9 mouse cellular contexts compared by ENCODE assay signal in the genomic region with DNA sequence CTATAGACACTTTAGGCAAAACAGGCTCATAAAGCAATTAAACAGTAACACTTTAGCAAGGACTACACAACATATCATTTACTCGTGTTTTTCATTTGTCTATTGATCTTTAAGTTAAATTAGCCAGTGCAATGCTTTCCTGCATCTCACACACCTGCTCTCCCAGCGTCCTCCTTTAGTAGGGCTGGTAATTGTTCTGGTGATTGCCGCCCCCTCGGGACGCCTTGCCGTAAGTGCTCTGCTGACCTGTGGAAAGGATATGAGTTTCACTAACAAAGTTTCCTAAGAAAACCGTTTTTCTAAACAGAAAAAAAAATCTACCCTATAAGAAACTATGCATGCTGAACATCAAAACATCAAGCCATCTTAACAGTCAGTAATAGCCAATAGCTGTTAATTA. TPM values are rescaled to one million over a fixed set of nuclear protein-coding genes. Genes with fewer than 3 reads are reported as not detected.
DNase-seq lines count a peak whose midpoint lies in the region; ATAC-seq and TF ChIP-seq lines count a peak whose summit lies in the region.
"Had no signal": no experiment of that assay in that cellular context is flagged by ENCODE, and none has a peak within 500 bp of the region (broad histone marks: within the 10 kb centered on the region; RNA-seq: fewer than 3 reads in every experiment).

No protein-coding gene starts in this region.

- no peak overlapping the region for H3ac ChIP-seq in myocyte (ENCODE audit: control insufficient read depth, insufficient read length)

- peaks cover 82% of the 10 kb centered on the region for H3K79me2 ChIP-seq in myocyte (ENCODE audit: control insufficient read depth, insufficient read depth)

- TF ChIP-seq CTCF in hindbrain, postnatal 0 days (IDR thresholded peaks at IDR 0.05; ENCODE audit: low read depth): peak; percentile 20; the same call in 1 of the 2 replicates

- ATAC-seq in embryonic facial prominence, embryonic 15.5 days (ENCODE audit: insufficient number of reproducible peaks, low FRiP score, low TSS enrichment, low read depth): no peak
- ATAC-seq in hindbrain, postnatal 0 days: no peak

- TF ChIP-seq POLR2A in myocyte (IDR thresholded peaks at IDR 0.05; ENCODE audit: insufficient read length, low read depth): no peak

- no peaks in the 10 kb centered on the region for H3K27me3 ChIP-seq in embryonic facial prominence, embryonic 15.5 days
- H3K27me3 ChIP-seq in hindbrain, postnatal 0 days (ENCODE audit: insufficient read depth, low read length): no peaks in the 10 kb centered on the region
- H3K27me3 ChIP-seq in myocyte (ENCODE audit: control insufficient read depth, insufficient read depth, insufficient read length): no peaks in the 10 kb centered on the region
- H3K27me3 ChIP-seq: limb, embryonic 15.5 days had no signal

- H3K9me3 ChIP-seq in embryonic facial prominence, embryonic 15.5 days (replicated peaks): no peaks in the 10 kb centered on the region
- H3K9me3 ChIP-seq in hindbrain, postnatal 0 days (ENCODE audit: low read length): no peaks in the 10 kb centered on the region
- H3K9me3 ChIP-seq: limb, embryonic 15.5 days had no signal

- WGBS in embryonic facial prominence, embryonic 15.5 days: 27% methylated on average over 7 of the region's 7 CpGs
- 36% methylated on average over 7 of the region's 7 CpGs for WGBS in hindbrain, postnatal 0 days

- peak overlapping the region; percentile 98 for H3K4me3 ChIP-seq in embryonic facial prominence, embryonic 15.5 days (replicated peaks)
- H3K4me3 ChIP-seq in hindbrain, postnatal 0 days (ENCODE audit: low read length): peak overlapping the region; percentile 94
- peak overlapping the region; percentile 95 for H3K4me3 ChIP-seq in myocyte

- peak overlapping the region; percentile 83 for H3K4me2 ChIP-seq in embryonic facial prominence, embryonic 15.5 days (replicated peaks)
- H3K4me2 ChIP-seq in hindbrain, postnatal 0 days (ENCODE audit: low read depth, low read length): peak overlapping the region; percentile 88
- peak overlapping the region; percentile 89 for H3K4me2 ChIP-seq in myocyte (ENCODE audit: low read depth)

- peaks cover 35% of the 10 kb centered on the region for H3K36me3 ChIP-seq in embryonic facial prominence, embryonic 15.5 days
- H3K36me3 ChIP-seq in hindbrain, postnatal 0 days (ENCODE audit: insufficient read depth, low read length): peaks cover 19% of the 10 kb centered on the region
- peaks cover 54% of the 10 kb centered on the region for H3K36me3 ChIP-seq in myocyte (ENCODE audit: control insufficient read depth, insufficient read depth)

- H3K9ac ChIP-seq in embryonic facial prominence, embryonic 15.5 days: no peak overlapping the region
- H3K9ac ChIP-seq in hindbrain, postnatal 0 days (replicated peaks; ENCODE audit: low read length): no peak overlapping the region

- peak; percentile 38 to 48 for DNase-seq in kidney, postnatal 4 days
- DNase-seq in kidney, adult 18-20 months: no peak
- DNase-seq in hindbrain, postnatal 0 days (ENCODE audit: low spot score): no peak
- DNase-seq in thymus, postnatal 10 days (ENCODE audit: low spot score in 2 of 2): no peak
- DNase-seq in layer of hippocampus, postnatal 25 days (ENCODE audit: extremely low spot score in 1 of 2, low spot score in 1 of 2): no peak
- no peak for DNase-seq in frontal cortex, postnatal 10 days (ENCODE audit: low spot score in 2 of 2)

- peaks cover 30% of the 10 kb centered on the region for H3K4me1 ChIP-seq in embryonic facial prominence, embryonic 15.5 days
- peaks cover 10% of the 10 kb centered on the region for H3K4me1 ChIP-seq in hindbrain, postnatal 0 days (ENCODE audit: insufficient read depth, low read length)

- H3K27ac ChIP-seq in embryonic facial prominence, embryonic 15.5 days (replicated peaks): no peak overlapping the region
- no peak overlapping the region for H3K27ac ChIP-seq in hindbrain, postnatal 0 days
- H3K27ac ChIP-seq: limb, embryonic 15.5 days had no signal

TF ChIP-seq in myocyte, 11 proteins besides CTCF, POLR2A, EP300 and RAD21:
- TF ChIP-seq MYOD1 (IDR thresholded peaks at IDR 0.05; ENCODE audit: control insufficient read depth in 1 of 3, insufficient read length in 2 of 3, low read depth in 2 of 3) (no peak), MYOG (IDR thresholded peaks at IDR 0.05; ENCODE audit: control insufficient read depth in 1 of 3, insufficient read depth in 1 of 3, insufficient read length in 2 of 3, low read depth in 2 of 3) (no peak), TCF12 (IDR thresholded peaks at IDR 0.05; ENCODE audit: insufficient read depth, poor library complexity, severe bottlenecking) (no peak), TCF3 (IDR thresholded peaks at IDR 0.05; ENCODE audit: insufficient read length, low read depth) (no peak), E2F4 (IDR thresholded peaks at IDR 0.05; ENCODE audit: insufficient read depth) (no peak), USF1 (IDR thresholded peaks at IDR 0.05; ENCODE audit: low read depth) (no peak), REST (IDR thresholded peaks at IDR 0.05; ENCODE audit: insufficient read depth, insufficient read length) (no peak), CEBPB (IDR thresholded peaks at IDR 0.05; ENCODE audit: insufficient read depth, poor library complexity, severe bottlenecking) (no peak), SRF (IDR thresholded peaks at IDR 0.05; ENCODE audit: control insufficient read depth, insufficient read length, low read depth) (no peak)

RNA-seq across cellular contexts. Expression of gene Hnrnpdl, which starts 3.5 kb away (rescaled TPM):
- polyA plus RNA-seq in embryonic facial prominence, embryonic 15.5 days (2015; fragmentation: Nextera tagmentation; extraction: Ambion mirVana): 149 and 152 TPM in 2 replicates
- total RNA-seq in hindbrain, postnatal 0 days (2014; rRNA removed): 107 and 121 TPM in 2 replicates
- polyA plus RNA-seq in hindbrain, postnatal 0 days (2015; fragmentation: Nextera tagmentation; extraction: Ambion mirVana): 184 and 193 TPM in 2 replicates
- 45.4 TPM for polyA plus RNA-seq in myocyte (2012; fragmentation: generic; extraction: Trizol)
- 100 to 1,000 TPM; 161 to 197 TPM for total RNA-seq in layer of hippocampus, postnatal 25 days (2021)

RNA-seq across cellular contexts. Expression of gene Enoph1, which starts 3.8 kb away (rescaled TPM):
- polyA plus RNA-seq in embryonic facial prominence, embryonic 15.5 days (2015; fragmentation: Nextera tagmentation; extraction: Ambion mirVana): 41.5 and 41.9 TPM in 2 replicates
- total RNA-seq in hindbrain, postnatal 0 days (2014; rRNA removed): 41.6 and 55.6 TPM in 2 replicates
- polyA plus RNA-seq in hindbrain, postnatal 0 days (2015; fragmentation: Nextera tagmentation; extraction: Ambion mirVana): 48.6 and 49.0 TPM in 2 replicates
- 8.2 TPM for polyA plus RNA-seq in myocyte (2012; fragmentation: generic; extraction: Trizol)
- total RNA-seq in layer of hippocampus, postnatal 25 days (2021): 10 to 100 TPM; 50.2 to 54.9 TPM

RNA-seq across cellular contexts. Expression of gene 4930524J08Rik, which starts 57.1 kb away (rescaled TPM):
- 1.7 and 3.5 TPM in 2 replicates for polyA plus RNA-seq in embryonic facial prominence, embryonic 15.5 days (2015; fragmentation: Nextera tagmentation; extraction: Ambion mirVana)
- 0.52 and 1.2 TPM in 2 replicates for total RNA-seq in hindbrain, postnatal 0 days (2014; rRNA removed)
- polyA plus RNA-seq in hindbrain, postnatal 0 days (2015; fragmentation: Nextera tagmentation; extraction: Ambion mirVana): 3.8 and 4.0 TPM in 2 replicates
- 2.1 TPM for polyA plus RNA-seq in myocyte (2012; fragmentation: generic; extraction: Trizol)
- 1 to 10 TPM; 1.6 to 2.1 TPM for total RNA-seq in layer of hippocampus, postnatal 25 days (2021)

RNA-seq across cellular contexts. Expression of gene Hnrnpd, which starts 57.2 kb away (rescaled TPM):
- 180 and 195 TPM in 2 replicates for polyA plus RNA-seq in embryonic facial prominence, embryonic 15.5 days (2015; fragmentation: Nextera tagmentation; extraction: Ambion mirVana)
- 28.6 and 30.2 TPM in 2 replicates for total RNA-seq in hindbrain, postnatal 0 days (2014; rRNA removed)
- 95.9 and 103 TPM in 2 replicates for polyA plus RNA-seq in hindbrain, postnatal 0 days (2015; fragmentation: Nextera tagmentation; extraction: Ambion mirVana)
- polyA plus RNA-seq in myocyte (2012; fragmentation: generic; extraction: Trizol): 86.4 TPM
- total RNA-seq in layer of hippocampus, postnatal 25 days (2021): 100 to 1,000 TPM; 179 to 219 TPM

Comparison
In these comparisons a context has a peak if more than half of its experiments do, and no peak if none do; other contexts are left out.
1. DNase-seq: peak in kidney, postnatal 4 days (2 of 2); none in kidney, adult 18-20 months (single experiment), hindbrain, postnatal 0 days (single experiment), thymus, postnatal 10 days (0 of 2), layer of hippocampus, postnatal 25 days (0 of 2) and frontal cortex, postnatal 10 days (0 of 2).
2. Peak in every context shown above with its lines, with median percentiles within 50 percentile points of each other: H3K4me2 ChIP-seq and H3K4me3 ChIP-seq.